ENCODE assay signal across 8 mouse cellular contexts in genomic region chr9:53609306-53609967, GRCm38 (mm10). TPM values are rescaled to one million over a fixed set of nuclear protein-coding genes. Genes with fewer than 3 reads are reported as not detected.
A peak's percentile ranks its signal among the peaks of the same experiment; 100 is the strongest.
DNase-seq lines count a peak whose midpoint lies in the region; ATAC-seq and TF ChIP-seq lines count a peak whose summit lies in the region.

No protein-coding gene starts in this region.

- H3K36me3 ChIP-seq in hindbrain, embryonic 11.5 days (ENCODE audit: control insufficient read depth, insufficient read depth, low read length) = no peaks in the 10 kb centered on the region
- no peaks in the 10 kb centered on the region for H3K36me3 ChIP-seq in liver, embryonic 16.5 days (ENCODE audit: control insufficient read depth, insufficient read depth)

- H3K4me1 ChIP-seq in cerebellum, adult 2 months (ENCODE audit: control insufficient read depth, insufficient read depth, low read length) = peaks cover 7% of the 10 kb centered on the region
- no peaks in the 10 kb centered on the region for H3K4me1 ChIP-seq in hindbrain, embryonic 11.5 days (replicated peaks; ENCODE audit: control insufficient read depth, insufficient read depth, low read length)
- peaks cover 11% of the 10 kb centered on the region for H3K4me1 ChIP-seq in liver, embryonic 16.5 days (ENCODE audit: control insufficient read depth, low read depth, low read length)

- TF ChIP-seq CTCF in left cerebral cortex, adult 2 months (IDR thresholded peaks at IDR 0.05) = no peak
- TF ChIP-seq CTCF in cerebellum, adult 2 months (IDR thresholded peaks at IDR 0.05; ENCODE audit: borderline replicate concordance, insufficient read depth, low read depth, low read length) = no peak

- H3K9ac ChIP-seq in hindbrain, embryonic 11.5 days (ENCODE audit: low read depth, low read length) = peak overlapping the region; percentile 77
- H3K9ac ChIP-seq in liver, embryonic 16.5 days (ENCODE audit: low read depth, low read length) = peak overlapping the region; percentile 84

- peak overlapping the region; percentile 77 for H3K4me3 ChIP-seq in left cerebral cortex, adult 2 months
- peak overlapping the region; percentile 93 for H3K4me3 ChIP-seq in cerebellum, adult 2 months (replicated peaks; ENCODE audit: insufficient read depth, low read depth, low read length)
- H3K4me3 ChIP-seq in hindbrain, embryonic 11.5 days (ENCODE audit: low read depth, low read length) = peak overlapping the region; percentile 57
- H3K4me3 ChIP-seq in liver, embryonic 16.5 days (ENCODE audit: low read depth, low read length) = peak overlapping the region; percentile 75

- intact Hi-C loops in left cerebral cortex, adult 2 months (cut with DNase I) = no loop called here

- no peaks in the 10 kb centered on the region for H3K9me3 ChIP-seq in hindbrain, embryonic 11.5 days (ENCODE audit: control insufficient read depth, low read length)
- H3K9me3 ChIP-seq in liver, embryonic 16.5 days (replicated peaks; ENCODE audit: control insufficient read depth, low read length) = no peaks in the 10 kb centered on the region

- WGBS in cerebellum, adult 2 months = 47% methylated on average over 12 of the region's 12 CpGs
- 84% methylated on average over 12 of the region's 12 CpGs for WGBS in hindbrain, embryonic 11.5 days
- 54% methylated on average over 12 of the region's 12 CpGs for WGBS in liver, embryonic 16.5 days (ENCODE audit: insufficient replicate concordance)

- H3K27me3 ChIP-seq in cerebellum, adult 2 months (ENCODE audit: control insufficient read depth, insufficient read depth, low read length) = no peaks in the 10 kb centered on the region
- no peaks in the 10 kb centered on the region for H3K27me3 ChIP-seq in hindbrain, embryonic 11.5 days (ENCODE audit: control insufficient read depth, insufficient read depth, low read length)
- no peaks in the 10 kb centered on the region for H3K27me3 ChIP-seq in liver, embryonic 16.5 days (ENCODE audit: control insufficient read depth, insufficient read depth, low read depth, low read length)

- DNase-seq in left cerebral cortex, adult 2 months (ENCODE audit: extremely low spot score in 1 of 2, low spot score in 2 of 2) = no peak
- no peak for DNase-seq in left cerebral cortex, adult 8-10 months (ENCODE audit: low spot score in 2 of 2)
- no peak for DNase-seq in cerebellum, adult 2 months
- DNase-seq in hindbrain, embryonic 11.5 days (ENCODE audit: low spot score) = no peak
- DNase-seq in urinary bladder, postnatal 36 days (ENCODE audit: low spot score in 2 of 2) = no peak
- DNase-seq in frontal cortex, postnatal 25 days (ENCODE audit: low spot score in 2 of 2) = no peak
- DNase-seq in spleen, adult 12 weeks (ENCODE audit: low spot score) = no peak

- peak overlapping the region; percentile 96 for H3K27ac ChIP-seq in left cerebral cortex, adult 2 months
- H3K27ac ChIP-seq in cerebellum, adult 2 months (ENCODE audit: insufficient read depth, low read length) = peak overlapping the region; percentile 82
- no peak overlapping the region for H3K27ac ChIP-seq in hindbrain, embryonic 11.5 days (ENCODE audit: low read depth, low read length)
- peak overlapping the region; percentile 85 for H3K27ac ChIP-seq in liver, embryonic 16.5 days (ENCODE audit: low read length)

- ATAC-seq in hindbrain, embryonic 11.5 days (ENCODE audit: low FRiP score) = no peak
- ATAC-seq in liver, embryonic 16.5 days (ENCODE audit: low read depth) = no peak

- no peak for TF ChIP-seq POLR2A in cerebellum, adult 2 months (IDR thresholded peaks at IDR 0.05; ENCODE audit: borderline replicate concordance, insufficient read depth, low read length)

- peak overlapping the region; percentile 78 for H3K4me2 ChIP-seq in hindbrain, embryonic 11.5 days (replicated peaks; ENCODE audit: low read depth, low read length)
- peak overlapping the region; percentile 89 for H3K4me2 ChIP-seq in liver, embryonic 16.5 days (ENCODE audit: low read depth, low read length)

RNA-seq across cellular contexts. Expression of gene Acat1, which starts 0.7 kb away (rescaled TPM):
- 10 to 100 TPM; 59.6 to 60.6 TPM for total RNA-seq in left cerebral cortex, adult 2 months (2021)
- total RNA-seq in left cerebral cortex, adult 8-10 months (2022) = 10 to 100 TPM; 55.4 to 60.7 (median 56.5) TPM
- 80.2 and 81.6 TPM in 2 replicates for polyA plus RNA-seq in cerebellum, adult 2 months (2012; rRNA removed)
- 61.9 and 67.4 TPM in 2 replicates for polyA plus RNA-seq in hindbrain, embryonic 11.5 days (2014; fragmentation: Nextera tagmentation; extraction: Ambion mirVana)
- polyA plus RNA-seq in liver, embryonic 16.5 days (2015; fragmentation: Nextera tagmentation; extraction: Ambion mirVana) = 138 and 148 TPM in 2 replicates
